Mouse (Mus musculus) thymus, adult 2 months (tissue): ENCODE data around the gene Ltbp2.

Source experiments
- CTCF ChIP-seq: fragments of 200-500 bp; IDR thresholded peaks from 2 replicates; pipeline ENCODE4 v1.5.1; 2012; ENCODE audit warnings: mild to moderate bottlenecking, control low read depth, low read length, moderate library complexity, borderline replicate concordance; ENCODE audit not compliant: control insufficient read depth, poor library complexity, insufficient read depth; ENCODE audit errors: extremely low read depth
- POLR2A ChIP-seq: fragments of 200-500 bp; IDR thresholded peaks from 2 replicates; pipeline ENCODE4 v1.6.1; 2012; ENCODE audit warnings: mild to moderate bottlenecking, low read length, control low read depth, moderate library complexity; ENCODE audit not compliant: control insufficient read depth, poor library complexity, insufficient read depth; ENCODE audit errors: extremely low read depth

- no peak for TF ChIP-seq POLR2A
- no peak for TF ChIP-seq CTCF
Measured at GRCm38 (mm10) chr12:84910066-84910465, 33.7 kb upstream of the Ltbp2 start.
